Mouse (Mus musculus): ENCODE data around the gene Fgfr4. TPM values are rescaled to one million over a fixed set of nuclear protein-coding genes. Genes with fewer than 3 reads are reported as not detected.

The Fgfr4 gene
- polyA plus RNA-seq, 1 experiment from 2014 or later: 4.3 TPM

- H3K4me1 ChIP-seq: peaks cover 48% of the 10 kb centered on the region
- under 1% methylated on average over 57 of the region's 58 CpGs for WGBS
- H3K36me3 ChIP-seq: peaks cover 38% of the 10 kb centered on the region
These were observed 60.1 kb downstream of the Fgfr4 start for GRCm38 (mm10) chr13:55212361-55213137.

GRCm38 (mm10) chr13:55213138-55213806 is 60.8 kb downstream of the Fgfr4 start:
- no peak for ATAC-seq (ENCODE audit: insufficient number of reproducible peaks, insufficient read depth, low FRiP score, low TSS enrichment, low read depth)
- Histone ChIP-seq H3K4me1 (peaks cover 56% of the 10 kb centered on the region), H3K36me3 (peaks cover 45% of the 10 kb centered on the region)

More at GRCm38 (mm10) chr13:55212361-55213137, 60.1 kb downstream of the Fgfr4 start:
- Histone ChIP-seq H3K9me3 (no peaks in the 10 kb centered on the region; the same call in 1 of the 2 replicates), H3K4me2 (peak overlapping the region; percentile 86), H3K4me3 (peak overlapping the region; percentile 86), H3K27me3 (no peaks in the 10 kb centered on the region), H3K27ac (peak overlapping the region; percentile 97), H3K9ac (peak overlapping the region; percentile 94)
- no peak for ATAC-seq (ENCODE audit: insufficient number of reproducible peaks, insufficient read depth, low FRiP score, low TSS enrichment, low read depth)

More at GRCm38 (mm10) chr13:55213138-55213806, 60.8 kb downstream of the Fgfr4 start:
- peak overlapping the region; percentile 97 for H3K27ac ChIP-seq
- peak overlapping the region; percentile 86 for H3K4me2 ChIP-seq
- H3K4me3 ChIP-seq: peak overlapping the region; percentile 86
- H3K9me3 ChIP-seq: no peaks in the 10 kb centered on the region; the same call in 1 of the 2 replicates
- peak overlapping the region; percentile 94 for H3K9ac ChIP-seq
- no peaks in the 10 kb centered on the region for H3K27me3 ChIP-seq
- WGBS: 57% methylated on average over 10 of the region's 10 CpGs

Other genes with a start within 250 kb of the Fgfr4 start
- gene Unc5a, start 203.2 kb upstream of the Fgfr4 start, polyA plus RNA-seq (2015; fragmentation: Nextera tagmentation; extraction: Ambion mirVana): 0.60 and 0.94 TPM in 2 replicates
- gene Hk3, start 131.3 kb upstream of the Fgfr4 start, polyA plus RNA-seq (2015; fragmentation: Nextera tagmentation; extraction: Ambion mirVana): 1.1 and 1.2 TPM in 2 replicates
- gene Uimc1, start 52.3 kb upstream of the Fgfr4 start, polyA plus RNA-seq (2015; fragmentation: Nextera tagmentation; extraction: Ambion mirVana): 25.4 and 28.9 TPM in 2 replicates
- gene Zfp346, start 47.3 kb upstream of the Fgfr4 start, polyA plus RNA-seq (2015; fragmentation: Nextera tagmentation; extraction: Ambion mirVana): 28.1 and 29.8 TPM in 2 replicates
- not detected in 2 replicates for gene Gm17617, start 19.1 kb upstream of the Fgfr4 start, polyA plus RNA-seq (2015; fragmentation: Nextera tagmentation; extraction: Ambion mirVana)
- gene Nsd1, start 57.1 kb downstream of the Fgfr4 start, polyA plus RNA-seq (2015; fragmentation: Nextera tagmentation; extraction: Ambion mirVana): 77.2 and 83.0 TPM in 2 replicates
- 369 and 402 TPM in 2 replicates for gene Prelid1, start 167.9 kb downstream of the Fgfr4 start, polyA plus RNA-seq (2015; fragmentation: Nextera tagmentation; extraction: Ambion mirVana)
- 104 and 112 TPM in 2 replicates for gene Rab24, start 169.3 kb downstream of the Fgfr4 start, polyA plus RNA-seq (2015; fragmentation: Nextera tagmentation; extraction: Ambion mirVana)
- 41.4 and 51.0 TPM in 2 replicates for gene Mxd3, start 177.2 kb downstream of the Fgfr4 start, polyA plus RNA-seq (2015; fragmentation: Nextera tagmentation; extraction: Ambion mirVana)
- 89.3 and 93.1 TPM in 2 replicates for gene Lman2, start 210.1 kb downstream of the Fgfr4 start, polyA plus RNA-seq (2015; fragmentation: Nextera tagmentation; extraction: Ambion mirVana)
- gene Rgs14, start 217.1 kb downstream of the Fgfr4 start, polyA plus RNA-seq (2015; fragmentation: Nextera tagmentation; extraction: Ambion mirVana): 1.4 TPM in 2 replicates
- gene Slc34a1, start 245.5 kb downstream of the Fgfr4 start, polyA plus RNA-seq (2015; fragmentation: Nextera tagmentation; extraction: Ambion mirVana): not detected in 2 replicates

Data from embryonic facial prominence, embryonic 13.5 days (tissue).